Mouse (Mus musculus): ENCODE results near the gene Olfr763.
"Not testable (repeated sequence)": the region's sequence is repeated elsewhere in the genome, so short reads cannot be mapped to it uniquely, and the experiment has no call there.

The Olfr763 gene

DNA sequence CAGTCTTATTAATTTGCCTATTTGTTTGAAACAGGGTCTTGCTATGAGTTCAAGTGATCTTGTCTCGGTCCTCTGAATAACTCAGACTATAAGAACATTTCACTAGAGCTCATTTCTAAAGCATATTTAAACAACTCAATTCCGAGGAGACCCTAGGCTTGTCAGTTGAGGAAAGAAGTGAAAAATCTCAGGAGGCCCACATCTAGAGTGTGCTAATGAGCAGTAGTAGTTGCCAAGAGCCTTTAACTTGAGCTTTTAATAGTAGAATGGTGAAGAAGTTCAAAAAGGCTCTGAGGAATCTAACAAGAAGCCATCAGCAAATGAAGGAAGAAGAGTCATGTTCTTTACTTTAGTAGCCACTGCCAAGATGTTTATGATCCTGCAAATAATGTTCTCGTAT, 29.2 kb downstream of the Olfr763 start, which contains the start of gene Olfr764-ps1:
Gene Olfr764-ps1 (minus strand): TSS at position 101 of the 400 bp plus-strand sequence.
- no peak for DNase-seq (ENCODE audit: low read depth, low spot score)

DNA sequence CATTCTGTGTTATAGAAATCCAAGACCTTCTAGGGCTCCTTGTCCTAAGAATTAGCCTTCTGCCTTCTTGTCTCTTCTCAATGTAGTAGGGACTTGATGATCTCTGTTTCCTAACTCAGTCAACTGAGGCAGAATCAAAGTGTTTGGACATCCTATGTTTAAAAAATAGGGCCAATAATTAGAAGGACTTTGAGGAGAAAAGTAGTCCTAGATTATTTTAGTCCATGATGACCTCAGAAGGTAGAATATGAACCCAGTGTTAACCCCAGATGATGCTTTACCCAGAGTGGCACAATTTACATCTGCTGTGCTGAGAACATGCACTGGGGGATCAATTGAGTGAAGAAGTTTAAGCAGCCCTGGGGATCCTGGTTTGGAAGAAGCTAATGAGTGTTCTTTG, 39.3 kb downstream of the Olfr763 start, which contains the start of gene Olfr765:
Gene Olfr765 (minus strand): TSS at position 101 of the 400 bp plus-strand sequence.
- not testable (repeated sequence) for DNase-seq (ENCODE audit: low read depth, low spot score)
